ENCODE assay signal across 26 mouse cellular contexts in genomic region chr7:139531428-139531801, GRCm38 (mm10). TPM values are rescaled to one million over a fixed set of nuclear protein-coding genes. Genes with fewer than 3 reads are reported as not detected.
DNase-seq lines count a peak whose midpoint lies in the region; ATAC-seq and TF ChIP-seq lines count a peak whose summit lies in the region.
"Had no signal": no experiment of that assay in that cellular context is flagged by ENCODE, and none has a peak within 500 bp of the region (broad histone marks: within the 10 kb centered on the region; RNA-seq: fewer than 3 reads in every experiment).

No protein-coding gene starts in this region.

- H3K4me3 ChIP-seq in midbrain, embryonic 11.5 days (ENCODE audit: low read depth, low read length), result no peak overlapping the region
- H3K4me3 ChIP-seq in midbrain, embryonic 15.5 days, result no peak overlapping the region
- no peak overlapping the region for H3K4me3 ChIP-seq in kidney, adult 2 months (ENCODE audit: insufficient read depth, low read depth, low read length)
- no peak overlapping the region for H3K4me3 ChIP-seq in kidney, embryonic 15.5 days (replicated peaks)
- H3K4me3 ChIP-seq: embryonic facial prominence, embryonic 13.5 days; erythroblast, embryonic 14.5 days; forebrain, embryonic 12.5 days; heart, embryonic 10.5 days; left cerebral cortex, adult 2 months; lung, embryonic 15.5 days; megakaryocyte, embryonic 14.5 days; neural tube, embryonic 12.5 days; stomach, embryonic 15.5 days had no signal

- ATAC-seq in midbrain, embryonic 11.5 days (ENCODE audit: low FRiP score), result no peak
- no peak for ATAC-seq in midbrain, embryonic 15.5 days (replicated peaks)
- ATAC-seq in kidney, embryonic 15.5 days (replicated peaks; ENCODE audit: low FRiP score), result peak; percentile 57

- peaks cover 80% of the 10 kb centered on the region for H3K27me3 ChIP-seq in midbrain, embryonic 11.5 days (ENCODE audit: control insufficient read depth, insufficient read depth, low read length)
- peaks cover 84% of the 10 kb centered on the region for H3K27me3 ChIP-seq in midbrain, embryonic 15.5 days (replicated peaks)
- H3K27me3 ChIP-seq in kidney, adult 2 months (replicated peaks; ENCODE audit: control insufficient read depth, insufficient read depth, low read length), result no peaks in the 10 kb centered on the region
- no peaks in the 10 kb centered on the region for H3K27me3 ChIP-seq in kidney, embryonic 15.5 days
- H3K27me3 ChIP-seq: embryonic facial prominence, embryonic 13.5 days; lung, embryonic 15.5 days; megakaryocyte, embryonic 14.5 days; stomach, embryonic 15.5 days had no signal

- peaks cover 26% of the 10 kb centered on the region for H3K4me1 ChIP-seq in midbrain, embryonic 11.5 days (ENCODE audit: control insufficient read depth, insufficient read depth, low read length)
- peaks cover 16% of the 10 kb centered on the region for H3K4me1 ChIP-seq in midbrain, embryonic 15.5 days
- peaks cover 4% of the 10 kb centered on the region; the same call in 1 of the 2 replicates for H3K4me1 ChIP-seq in kidney, adult 2 months (ENCODE audit: control insufficient read depth, insufficient read depth, low read length)
- H3K4me1 ChIP-seq in kidney, embryonic 15.5 days, result peaks cover 16% of the 10 kb centered on the region
- H3K4me1 ChIP-seq: embryonic facial prominence, embryonic 13.5 days; heart, embryonic 10.5 days; lung, embryonic 15.5 days; stomach, embryonic 15.5 days had no signal

- H3K27ac ChIP-seq in midbrain, embryonic 11.5 days (ENCODE audit: low read depth, low read length), result no peak overlapping the region
- H3K27ac ChIP-seq in midbrain, embryonic 15.5 days, result no peak overlapping the region
- H3K27ac ChIP-seq in kidney, adult 2 months (ENCODE audit: insufficient read depth, low read depth, low read length), result no peak overlapping the region
- no peak overlapping the region for H3K27ac ChIP-seq in kidney, embryonic 15.5 days
- H3K27ac ChIP-seq: embryonic facial prominence, embryonic 13.5 days; heart, embryonic 10.5 days; left cerebral cortex, adult 2 months; liver, embryonic 14.5 days; lung, embryonic 15.5 days; neural tube, embryonic 12.5 days; stomach, embryonic 15.5 days had no signal

- TF ChIP-seq CTCF in kidney, adult 2 months (conservative IDR thresholded peaks at IDR 0.05; ENCODE audit: insufficient read depth, insufficient read length, low read depth, low read length), result no peak

- H3K4me2 ChIP-seq in midbrain, embryonic 11.5 days, result no peak overlapping the region
- H3K4me2 ChIP-seq in midbrain, embryonic 15.5 days, result no peak overlapping the region
- H3K4me2 ChIP-seq in kidney, embryonic 15.5 days, result no peak overlapping the region
- H3K4me2 ChIP-seq: embryonic facial prominence, embryonic 13.5 days; forebrain, embryonic 12.5 days; lung, embryonic 15.5 days; stomach, embryonic 15.5 days had no signal

- TF ChIP-seq POLR2A in kidney, adult 2 months (IDR thresholded peaks at IDR 0.05; ENCODE audit: low read depth, low read length), result no peak

- no peak overlapping the region for H3K9ac ChIP-seq in midbrain, embryonic 11.5 days (ENCODE audit: low read length)
- H3K9ac ChIP-seq in midbrain, embryonic 15.5 days, result no peak overlapping the region
- no peak overlapping the region for H3K9ac ChIP-seq in kidney, embryonic 15.5 days
- H3K9ac ChIP-seq: embryonic facial prominence, embryonic 13.5 days; forebrain, embryonic 12.5 days; liver, embryonic 14.5 days; lung, embryonic 15.5 days; neural tube, embryonic 12.5 days; stomach, embryonic 15.5 days had no signal

- 69% methylated on average over 4 of the region's 4 CpGs for WGBS in midbrain, embryonic 11.5 days
- WGBS in midbrain, embryonic 15.5 days, result 56% methylated on average over 4 of the region's 4 CpGs
- 39% methylated on average over 4 of the region's 4 CpGs for WGBS in kidney, adult 2 months
- WGBS in kidney, embryonic 15.5 days, result 49% methylated on average over 4 of the region's 4 CpGs

- peak; percentile 65 for DNase-seq in midbrain, embryonic 11.5 days (ENCODE audit: low spot score, missing footprints)
- peak; percentile 59 for DNase-seq in kidney, adult 2 months
- peak; percentile 27 to 50 for DNase-seq in kidney, postnatal 36 days
- DNase-seq in adipocyte (ENCODE audit: low spot score), result no peak
- no peak for DNase-seq in gastrocnemius, postnatal 4 days (ENCODE audit: low spot score in 2 of 2)
- DNase-seq: cerebellum, adult 2 months; cerebellum, postnatal 36 days; lung, postnatal 36 days; right cerebral cortex, adult 18-20 months; thymus, postnatal 25 days had no signal

- H3K36me3 ChIP-seq in midbrain, embryonic 11.5 days (ENCODE audit: control insufficient read depth, insufficient read depth, low read length), result no peaks in the 10 kb centered on the region
- no peaks in the 10 kb centered on the region for H3K36me3 ChIP-seq in midbrain, embryonic 15.5 days (replicated peaks)
- no peaks in the 10 kb centered on the region for H3K36me3 ChIP-seq in kidney, adult 2 months (ENCODE audit: control insufficient read depth, insufficient read depth, low read length)
- peaks cover 12% of the 10 kb centered on the region for H3K36me3 ChIP-seq in kidney, embryonic 15.5 days
- H3K36me3 ChIP-seq: forebrain, embryonic 12.5 days had no signal

- no peaks in the 10 kb centered on the region for H3K9me3 ChIP-seq in midbrain, embryonic 11.5 days (ENCODE audit: control insufficient read depth, low read length)
- H3K9me3 ChIP-seq in midbrain, embryonic 15.5 days, result no peaks in the 10 kb centered on the region
- no peaks in the 10 kb centered on the region for H3K9me3 ChIP-seq in kidney, embryonic 15.5 days (replicated peaks)
- H3K9me3 ChIP-seq: embryonic facial prominence, embryonic 13.5 days; forebrain, embryonic 12.5 days; heart, embryonic 10.5 days; lung, embryonic 15.5 days; megakaryocyte, embryonic 14.5 days; neural tube, embryonic 12.5 days; stomach, embryonic 15.5 days had no signal

RNA-seq across cellular contexts. Expression of gene Nkx6-2, which starts 51.2 kb away (rescaled TPM):
- polyA plus RNA-seq in midbrain, embryonic 11.5 days (2014; fragmentation: Nextera tagmentation; extraction: Ambion mirVana), result 48.3 and 54.7 TPM in 2 replicates
- polyA plus RNA-seq in midbrain, embryonic 15.5 days (2015; fragmentation: Nextera tagmentation; extraction: Ambion mirVana), result 3.9 and 7.2 TPM in 2 replicates
- 0.06 TPM in 1 of 2 replicates, not detected in the other for polyA plus RNA-seq in kidney, adult 2 months (2012; rRNA removed)
- polyA plus RNA-seq in kidney, embryonic 15.5 days (2015; fragmentation: Nextera tagmentation; extraction: Ambion mirVana), result not detected in 2 replicates
- total RNA-seq in gastrocnemius, postnatal 4 days (2021), result under 1 TPM in 1 of 2 experiments, not detected in 1; 0.22 TPM
- total RNA-seq: adrenal gland, postnatal 14 days; gastrocnemius, adult 8-10 months; granulocyte monocyte progenitor cell, adult 5-6 weeks; hematopoietic stem cell, adult 5-6 weeks had no signal
- polyA plus RNA-seq: embryonic facial prominence, embryonic 13.5 days; erythroblast, embryonic 14.5 days; liver, embryonic 14.5 days had no signal

Comparison
In these comparisons a context has a peak if more than half of its experiments do, and no peak if none do; other contexts are left out.
1. DNase-seq: peak in midbrain, embryonic 11.5 days (single experiment), kidney, adult 2 months (single experiment) and kidney, postnatal 36 days (2 of 2); none in adipocyte (single experiment) and gastrocnemius, postnatal 4 days (0 of 2).